Mouse (Mus musculus) embryonic facial prominence, embryonic 11.5 days (tissue): ENCODE results near the gene B3gat1. TPM values are rescaled to one million over a fixed set of nuclear protein-coding genes. Genes with fewer than 3 reads are reported as not detected.

Experiments
- ATAC-seq: fragments of 200-750 bp; cut with Nextera tagmentation; replicated peaks from 2 replicates; pipeline ENCODE4 v1.8.0; 2017; ENCODE audit warnings: low read depth; ENCODE audit not compliant: insufficient number of reproducible peaks, low FRiP score, low TSS enrichment
- DNase-seq: peaks from one replicate; pipeline ENCODE4 v3.0.0-alpha.2; 2015; ENCODE audit warnings: low spot score
- H3K27ac ChIP-seq: fragments of 300-500 bp; sonication (generic); replicated peaks from 2 replicates; pipeline ENCODE4 v1.5.1; 2014; ENCODE audit warnings: mild to moderate bottlenecking, low read depth, low read length, control low read depth
- H3K27me3 ChIP-seq: fragments of 300-500 bp; sonication (generic); 2 replicates; pipeline ENCODE4 v1.6.1; 2014; ENCODE audit warnings: mild to moderate bottlenecking, low read length, moderate library complexity, mixed read lengths; ENCODE audit not compliant: control insufficient read depth, insufficient read depth
- H3K36me3 ChIP-seq: fragments of 300-500 bp; sonication (generic); replicated peaks from 2 replicates; pipeline ENCODE4 v1.6.1; 2014; ENCODE audit warnings: low read depth, mild to moderate bottlenecking, low read length, moderate library complexity, mixed read lengths; ENCODE audit not compliant: control insufficient read depth, insufficient read depth
- H3K4me1 ChIP-seq: fragments of 300-500 bp; sonication (generic); 2 replicates; pipeline ENCODE4 v1.6.1; 2014; ENCODE audit warnings: low read length, mixed read lengths; ENCODE audit not compliant: control insufficient read depth, insufficient read depth
- H3K4me2 ChIP-seq: fragments of 300-500 bp; sonication (generic); 2 replicates; pipeline ENCODE4 v1.6.1; 2014; ENCODE audit warnings: low read depth, mild to moderate bottlenecking, control low read depth, low read length, moderate library complexity
- H3K4me3 ChIP-seq: fragments of 300-500 bp; sonication (generic); 2 replicates; pipeline ENCODE4 v1.5.1; 2014; ENCODE audit warnings: low read depth, low read length, control low read depth
- H3K9ac ChIP-seq: fragments of 300-500 bp; sonication (generic); replicated peaks from 2 replicates; pipeline ENCODE4 v1.6.1; 2014; ENCODE audit warnings: mild to moderate bottlenecking, control low read depth, low read length
- H3K9me3 ChIP-seq: fragments of 300-500 bp; sonication (generic); replicated peaks from 2 replicates; pipeline ENCODE4 v1.6.1; 2016; ENCODE audit warnings: mild to moderate bottlenecking, low read length, inconsistent platforms, mixed read lengths; ENCODE audit not compliant: control insufficient read depth
- WGBS: fragments of 180-500 bp; shearing (Covaris S2); extraction: QIAGEN DNeasy Blood & Tissue Kit; methylation state at CpG from one replicate; pipeline ENCODE4 v1.1.7; 2014; 5-methylcytosine and 5-hydroxymethylcytosine counted together
- polyA plus RNA-seq: library from polyadenylated mRNA; unstranded; fragments of >200 nt; fragmentation: Nextera tagmentation; extraction: Ambion mirVana; gene quantifications from 2 replicates; pipeline ENCODE4 v1.2.1, GENCODE M21; 2014

B3gat1 gene
- polyA plus RNA-seq, 1 experiment from 2014 or later = 1.3 TPM

DNA sequence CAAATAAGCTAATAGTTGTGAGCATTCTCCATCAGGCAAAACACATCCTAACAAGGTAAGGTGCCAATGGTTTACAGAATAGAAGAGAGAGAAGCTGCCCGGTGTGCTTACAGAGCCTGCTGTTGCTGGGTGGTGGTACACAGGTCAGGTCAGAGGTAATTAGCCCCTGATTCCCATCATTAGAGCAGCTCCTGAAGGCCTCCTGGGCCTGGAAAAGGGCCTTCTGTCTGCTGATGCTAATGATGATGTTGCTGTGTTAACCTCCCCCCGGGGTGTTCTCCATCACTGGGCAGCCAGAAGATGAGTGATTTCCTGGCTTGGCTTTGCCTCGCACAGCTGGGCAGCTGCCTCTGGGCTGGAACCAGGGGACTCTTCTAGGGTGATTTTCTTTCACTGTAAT lies 15.1 kb upstream of the B3gat1 start:
- Histone ChIP-seq H3K36me3 (no peaks in the 10 kb centered on the region), H3K4me1 (no peaks in the 10 kb centered on the region), H3K9ac (no peak overlapping the region), H3K27ac (no peak overlapping the region), H3K9me3 (no peaks in the 10 kb centered on the region), H3K27me3 (no peaks in the 10 kb centered on the region), H3K4me2 (no peak overlapping the region), H3K4me3 (no peak overlapping the region)
- ATAC-seq = no peak
- 17% methylated on average over 3 of the region's 3 CpGs for WGBS
- no peak for DNase-seq

DNA sequence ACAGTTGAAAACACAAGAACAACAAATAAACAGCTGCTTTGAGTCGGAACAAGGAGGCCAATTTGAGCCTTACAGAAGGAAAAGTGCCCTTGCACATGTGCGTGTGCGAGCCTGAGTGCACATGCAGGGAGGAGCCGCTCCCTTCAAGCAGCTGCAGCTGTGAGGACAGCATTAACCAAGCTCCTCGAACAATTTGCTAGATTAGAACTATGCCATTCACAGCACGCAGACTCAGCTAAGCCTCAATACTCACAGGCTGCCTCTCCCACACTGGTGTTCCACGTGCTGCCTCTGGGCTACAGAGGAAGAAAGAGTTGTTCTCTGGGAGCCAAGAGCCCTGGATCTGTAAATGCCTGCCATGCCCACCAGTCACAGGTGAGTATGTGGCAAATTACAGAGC lies 11.8 kb upstream of the B3gat1 start:
- 72% methylated on average over 7 of the region's 7 CpGs for WGBS
- H3K4me3 ChIP-seq = no peak overlapping the region

GRCm38 (mm10) chr9:26725709-26726108 lies 7.8 kb upstream of the B3gat1 start:
- WGBS = 87% methylated on average over 3 of the region's 3 CpGs
- DNase-seq = no peak
- Histone ChIP-seq H3K27me3 (no peaks in the 10 kb centered on the region), H3K4me2 (no peak overlapping the region), H3K36me3 (no peaks in the 10 kb centered on the region), H3K9me3 (no peaks in the 10 kb centered on the region), H3K4me3 (no peak overlapping the region), H3K27ac (no peak overlapping the region), H3K9ac (no peak overlapping the region), H3K4me1 (no peaks in the 10 kb centered on the region)
- ATAC-seq = no peak

More for the DNA sequence above, 11.8 kb upstream of the B3gat1 start:
- Histone ChIP-seq H3K27ac (no peak overlapping the region), H3K4me2 (no peak overlapping the region), H3K9me3 (no peaks in the 10 kb centered on the region), H3K36me3 (no peaks in the 10 kb centered on the region), H3K4me1 (no peaks in the 10 kb centered on the region), H3K9ac (no peak overlapping the region), H3K27me3 (no peaks in the 10 kb centered on the region)
- no peak for ATAC-seq
- DNase-seq = no peak

DNA sequence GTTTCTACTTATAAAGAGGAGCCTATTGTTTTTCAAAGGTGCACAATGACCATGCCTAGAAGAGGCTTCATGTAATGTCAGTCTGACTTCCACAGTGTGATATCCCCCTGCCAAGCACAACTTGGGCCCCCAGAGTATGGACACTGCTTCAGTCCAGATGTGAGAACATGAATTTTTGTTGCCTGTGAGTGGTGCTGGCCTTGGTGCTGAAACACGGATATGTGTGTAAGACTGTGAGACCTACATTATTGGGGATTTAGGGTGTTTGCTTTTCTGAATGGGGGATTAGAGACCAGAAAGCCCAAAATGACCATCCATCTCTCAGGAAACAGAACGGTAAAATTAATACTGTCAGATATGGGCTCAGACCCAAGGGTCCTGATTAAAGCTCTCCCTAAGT lies 6.1 kb upstream of the B3gat1 start:
- ATAC-seq (no peak), DNase-seq (peak; percentile 81)
- 50% methylated on average over 2 of the region's 2 CpGs for WGBS
- H3K9ac ChIP-seq = no peak overlapping the region
- H3K27me3 ChIP-seq = no peaks in the 10 kb centered on the region; the same call in 1 of the 2 replicates
- H3K4me2 ChIP-seq = no peak overlapping the region
- no peak overlapping the region for H3K27ac ChIP-seq
- H3K4me3 ChIP-seq = no peak overlapping the region
- no peaks in the 10 kb centered on the region for H3K4me1 ChIP-seq
- H3K36me3 ChIP-seq = no peaks in the 10 kb centered on the region
- no peaks in the 10 kb centered on the region for H3K9me3 ChIP-seq

- no peak overlapping the region for H3K4me2 ChIP-seq
- no peak overlapping the region for H3K9ac ChIP-seq
- no peaks in the 10 kb centered on the region for H3K9me3 ChIP-seq
- ATAC-seq = no peak
- DNase-seq = no peak
- H3K4me3 ChIP-seq = no peak overlapping the region
- 81% methylated on average over 2 of the region's 2 CpGs for WGBS
- H3K27ac ChIP-seq = no peak overlapping the region
- H3K4me1 ChIP-seq = no peaks in the 10 kb centered on the region
- peaks cover 8% of the 10 kb centered on the region for H3K27me3 ChIP-seq
- H3K36me3 ChIP-seq = no peaks in the 10 kb centered on the region
These were observed 5.0 kb upstream of the B3gat1 start for GRCm38 (mm10) chr9:26728556-26728955.

GRCm38 (mm10) chr9:26733986-26734385 lies 458 bp downstream of the B3gat1 start:
- Histone ChIP-seq H3K36me3 (no peaks in the 10 kb centered on the region), H3K9me3 (no peaks in the 10 kb centered on the region), H3K27me3 (peaks cover 25% of the 10 kb centered on the region), H3K4me1 (no peaks in the 10 kb centered on the region), H3K27ac (no peak overlapping the region), H3K4me3 (peak overlapping the region; percentile 60), H3K4me2 (peak overlapping the region; percentile 99), H3K9ac (peak overlapping the region; percentile 57)
- peak; percentile 74 for ATAC-seq
- under 1% methylated on average over 28 of the region's 37 CpGs for WGBS
- peak; percentile 9 for DNase-seq

GRCm38 (mm10) chr9:26737116-26737515 lies 3.6 kb downstream of the B3gat1 start:
- no peaks in the 10 kb centered on the region for H3K36me3 ChIP-seq
- H3K27me3 ChIP-seq = peaks cover 25% of the 10 kb centered on the region
- no peak overlapping the region for H3K4me2 ChIP-seq
- no peak for ATAC-seq
- H3K27ac ChIP-seq = no peak overlapping the region
- no peaks in the 10 kb centered on the region for H3K4me1 ChIP-seq
- no peaks in the 10 kb centered on the region for H3K9me3 ChIP-seq
- 80% methylated on average over 5 of the region's 5 CpGs for WGBS
- H3K9ac ChIP-seq = no peak overlapping the region
- no peak overlapping the region for H3K4me3 ChIP-seq
- DNase-seq = no peak

DNA sequence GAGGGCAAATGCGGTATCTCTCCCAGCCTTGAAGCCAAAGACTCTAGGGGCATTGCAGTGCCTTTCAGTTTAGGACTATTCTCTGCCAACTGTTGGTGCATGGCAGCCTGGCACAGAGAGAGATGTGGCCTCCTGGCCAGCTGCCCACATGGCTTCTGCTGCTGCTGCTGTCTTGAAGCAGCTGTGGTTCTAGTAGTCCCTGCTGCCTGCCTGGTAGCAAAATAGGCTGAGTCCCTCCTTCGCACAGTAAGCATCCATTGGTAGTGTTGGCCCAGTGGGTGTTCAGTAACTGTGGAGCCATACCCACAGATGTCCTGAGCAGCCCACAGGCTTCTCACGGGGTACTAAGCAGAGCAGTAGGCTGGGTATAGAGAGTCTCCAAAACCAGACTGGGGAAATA lies 9.3 kb downstream of the B3gat1 start:
- H3K27me3 ChIP-seq = no peaks in the 10 kb centered on the region
- no peak overlapping the region for H3K27ac ChIP-seq
- no peak overlapping the region for H3K9ac ChIP-seq
- no peak overlapping the region for H3K4me2 ChIP-seq
- no peak for ATAC-seq
- no peak for DNase-seq
- WGBS = 87% methylated on average over 3 of the region's 3 CpGs
- no peaks in the 10 kb centered on the region for H3K36me3 ChIP-seq
- H3K4me3 ChIP-seq = no peak overlapping the region
- H3K9me3 ChIP-seq = no peaks in the 10 kb centered on the region
- H3K4me1 ChIP-seq = no peaks in the 10 kb centered on the region
